Mouse (Mus musculus): ENCODE data around the gene Ccdc58.

DNA sequence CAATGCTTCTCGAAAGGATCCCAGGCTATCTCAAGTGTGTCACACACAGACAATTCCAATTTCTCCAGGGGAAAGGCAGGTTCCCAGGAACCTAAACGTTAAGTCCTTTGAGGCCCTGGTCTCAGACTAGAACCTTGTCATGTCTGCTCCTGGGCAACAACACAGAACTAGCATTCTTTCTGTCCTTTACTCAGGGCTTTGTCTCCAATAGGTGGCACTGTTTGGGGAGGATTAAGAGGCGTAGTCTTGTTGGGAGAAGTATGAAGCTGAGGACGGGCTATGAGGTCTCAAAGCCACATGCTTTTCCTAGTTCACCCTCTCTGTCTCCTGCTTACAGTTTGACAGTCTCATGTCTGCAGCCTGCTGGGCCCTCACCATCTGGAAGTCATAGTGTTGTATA, 23.9 kb upstream of the Ccdc58 start:
- TF ChIP-seq CTCF (conservative IDR thresholded peaks at IDR 0.05; ENCODE audit: insufficient read depth, insufficient read length, low read depth, low read length) (no peak), POLR2A (IDR thresholded peaks at IDR 0.05; ENCODE audit: low read depth, low read length) (no peak)
